Mouse (Mus musculus) thymus, adult 2 months (tissue): ENCODE data around the gene Ano8.

Experiments
- CTCF ChIP-seq: fragments of 200-500 bp; IDR thresholded peaks from 2 replicates; pipeline ENCODE4 v1.5.1; 2012; ENCODE audit warnings: mild to moderate bottlenecking, control low read depth, low read length, moderate library complexity, borderline replicate concordance; ENCODE audit not compliant: control insufficient read depth, poor library complexity, insufficient read depth; ENCODE audit errors: extremely low read depth
- POLR2A ChIP-seq: fragments of 200-500 bp; IDR thresholded peaks from 2 replicates; pipeline ENCODE4 v1.6.1; 2012; ENCODE audit warnings: mild to moderate bottlenecking, low read length, control low read depth, moderate library complexity; ENCODE audit not compliant: control insufficient read depth, poor library complexity, insufficient read depth; ENCODE audit errors: extremely low read depth

- TF ChIP-seq CTCF (no peak), POLR2A (no peak)
Observed at GRCm38 (mm10) chr8:71466198-71466597, 19.6 kb downstream of the Ano8 start.
